Mouse (Mus musculus) myocyte (in vitro differentiated cells): ENCODE measurements around the gene St3gal5. TPM values are rescaled to one million over a fixed set of nuclear protein-coding genes. Genes with fewer than 3 reads are reported as not detected.

ENCODE experiments used
- H3K27me3 ChIP-seq: one replicate; pipeline ENCODE4 v1.6.1; 2011; ENCODE audit not compliant: control insufficient read depth, insufficient read depth, insufficient read length
- H3K36me3 ChIP-seq: one replicate; pipeline ENCODE4 v1.6.1; 2011; ENCODE audit not compliant: control insufficient read depth, insufficient read depth
- H3K4me2 ChIP-seq: one replicate; pipeline ENCODE4 v1.6.1; 2011; ENCODE audit warnings: low read depth, control low read depth
- H3K4me3 ChIP-seq: one replicate; pipeline ENCODE4 v1.5.1; 2011; ENCODE audit warnings: mild to moderate bottlenecking, control low read depth, moderate library complexity
- H3K79me2 ChIP-seq: one replicate; pipeline ENCODE4 v1.6.1; 2011; ENCODE audit not compliant: control insufficient read depth, insufficient read depth
- H3ac ChIP-seq: one replicate; pipeline ENCODE4 v1.6.1; 2011; ENCODE audit not compliant: control insufficient read depth, insufficient read length
- CEBPB ChIP-seq: IDR thresholded peaks from 2 replicates; pipeline ENCODE4 v1.6.1; 2011; ENCODE audit warnings: mild to moderate bottlenecking, moderate library complexity; ENCODE audit not compliant: poor library complexity, insufficient read depth, severe bottlenecking
- E2F4 ChIP-seq: IDR thresholded peaks from one replicate; pipeline ENCODE4 v1.6.1; 2011; ENCODE audit warnings: mild to moderate bottlenecking, control low read depth, moderate library complexity; ENCODE audit not compliant: insufficient read depth
- MAX ChIP-seq: IDR thresholded peaks from one replicate; pipeline ENCODE4 v1.6.1; 2011; ENCODE audit warnings: low read depth, mild to moderate bottlenecking, control low read depth
- MYOD1 ChIP-seq, 3 experiments: IDR thresholded peaks; one replicate each; pipeline ENCODE4 v1.6.1; 2011; ENCODE audit warnings: control low read depth in 2 of 3, low read depth in 2 of 3, mild to moderate bottlenecking in 2 of 3, moderate library complexity in 1 of 3; ENCODE audit not compliant: insufficient read length in 2 of 3, control insufficient read depth in 1 of 3
- MYOG ChIP-seq, 3 experiments: IDR thresholded peaks; one replicate each; pipeline ENCODE4 v1.6.1; 2011; ENCODE audit warnings: control low read depth in 2 of 3, low read depth in 2 of 3, mild to moderate bottlenecking in 2 of 3; ENCODE audit not compliant: insufficient read length in 2 of 3, control insufficient read depth in 1 of 3, insufficient read depth in 1 of 3
- POLR2A ChIP-seq: IDR thresholded peaks from one replicate; pipeline ENCODE4 v1.6.1; 2011; ENCODE audit warnings: low read depth, mild to moderate bottlenecking, control low read depth, moderate library complexity; ENCODE audit not compliant: insufficient read length
- POLR2AphosphoS2 ChIP-seq: IDR thresholded peaks from one replicate; pipeline ENCODE4 v1.6.1; 2011; ENCODE audit warnings: low read depth, control low read depth; ENCODE audit not compliant: insufficient read length
- REST ChIP-seq: IDR thresholded peaks from one replicate; pipeline ENCODE4 v1.6.1; 2011; ENCODE audit warnings: mild to moderate bottlenecking, control low read depth, moderate library complexity; ENCODE audit not compliant: insufficient read depth, insufficient read length
- SRF ChIP-seq: IDR thresholded peaks from one replicate; pipeline ENCODE4 v1.6.1; 2011; ENCODE audit warnings: low read depth; ENCODE audit not compliant: control insufficient read depth, insufficient read length
- TCF12 ChIP-seq: IDR thresholded peaks from one replicate; pipeline ENCODE4 v1.6.1; 2011; ENCODE audit warnings: mild to moderate bottlenecking, control low read depth; ENCODE audit not compliant: poor library complexity, insufficient read depth, severe bottlenecking
- TCF3 ChIP-seq: IDR thresholded peaks from one replicate; pipeline ENCODE4 v1.6.1; 2011; ENCODE audit warnings: low read depth, control low read depth; ENCODE audit not compliant: insufficient read length
- USF1 ChIP-seq: IDR thresholded peaks from one replicate; pipeline ENCODE4 v1.6.1; 2011; ENCODE audit warnings: low read depth, mild to moderate bottlenecking, control low read depth, moderate library complexity
- polyA plus RNA-seq: library from polyadenylated mRNA; unstranded; fragments of >200 nt; fragmentation: generic; extraction: Trizol; gene quantifications from one replicate; pipeline ENCODE4 v1.2.1, GENCODE M21; 2012; ENCODE audit warnings: missing spikeins

St3gal5 gene
- polyA plus RNA-seq, 1 experiment = 94.5 TPM

DNA sequence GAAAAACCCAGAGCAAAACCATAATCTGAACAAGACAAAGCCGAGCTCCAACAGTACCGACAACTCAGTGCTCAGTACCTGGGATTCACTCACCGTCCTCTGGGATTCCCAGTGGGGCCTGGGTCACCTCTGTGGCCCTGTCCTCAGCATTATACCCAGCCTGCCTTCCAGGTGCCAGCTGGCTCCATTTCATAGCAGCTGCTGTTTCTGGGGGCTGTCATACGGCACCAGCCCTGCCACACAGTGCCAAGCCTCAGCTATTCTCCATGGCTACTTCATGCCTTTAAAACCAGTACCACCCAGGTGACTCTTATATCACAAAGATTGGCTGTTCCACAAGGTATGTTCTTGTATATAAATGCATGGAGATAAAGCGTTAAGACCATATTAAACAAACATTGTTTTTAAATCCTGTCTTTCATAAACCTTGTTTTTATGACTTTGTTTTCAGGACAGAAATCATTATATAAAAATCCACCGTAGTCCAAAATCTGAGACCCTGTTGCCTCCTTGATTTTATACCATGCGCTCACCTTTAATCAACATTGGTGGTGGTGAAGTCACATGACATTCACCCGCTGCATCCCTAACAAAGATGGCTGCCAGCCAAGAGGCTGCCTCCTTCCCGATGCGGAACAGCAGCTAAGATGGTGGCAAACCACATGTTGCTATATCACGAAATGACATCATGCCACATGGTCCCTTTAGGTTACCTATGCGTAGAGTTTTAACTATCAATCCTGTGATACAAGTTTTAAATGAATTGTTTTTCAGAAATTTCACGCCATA lies 27.1 kb downstream of the St3gal5 start:
- TF ChIP-seq SRF (no peak), POLR2A (no peak), TCF12 (peak; percentile 11), TCF3 (peak; percentile 25), POLR2AphosphoS2 (no peak), MAX (no peak), REST (no peak), USF1 (no peak), CEBPB (no peak), MYOG (IDR thresholded peaks at IDR 0.05; ENCODE audit: control insufficient read depth in 1 of 3, insufficient read depth in 1 of 3, insufficient read length in 2 of 3, low read depth in 2 of 3) (peak in 2 of 3 experiments; percentile 76 to 89), E2F4 (no peak), MYOD1 (IDR thresholded peaks at IDR 0.05; ENCODE audit: control insufficient read depth in 1 of 3, insufficient read length in 2 of 3, low read depth in 2 of 3) (peak in 2 of 3 experiments; percentile 69 to 92)
- Histone ChIP-seq H3ac (no peak overlapping the region), H3K79me2 (peaks cover 24% of the 10 kb centered on the region)

DNA sequence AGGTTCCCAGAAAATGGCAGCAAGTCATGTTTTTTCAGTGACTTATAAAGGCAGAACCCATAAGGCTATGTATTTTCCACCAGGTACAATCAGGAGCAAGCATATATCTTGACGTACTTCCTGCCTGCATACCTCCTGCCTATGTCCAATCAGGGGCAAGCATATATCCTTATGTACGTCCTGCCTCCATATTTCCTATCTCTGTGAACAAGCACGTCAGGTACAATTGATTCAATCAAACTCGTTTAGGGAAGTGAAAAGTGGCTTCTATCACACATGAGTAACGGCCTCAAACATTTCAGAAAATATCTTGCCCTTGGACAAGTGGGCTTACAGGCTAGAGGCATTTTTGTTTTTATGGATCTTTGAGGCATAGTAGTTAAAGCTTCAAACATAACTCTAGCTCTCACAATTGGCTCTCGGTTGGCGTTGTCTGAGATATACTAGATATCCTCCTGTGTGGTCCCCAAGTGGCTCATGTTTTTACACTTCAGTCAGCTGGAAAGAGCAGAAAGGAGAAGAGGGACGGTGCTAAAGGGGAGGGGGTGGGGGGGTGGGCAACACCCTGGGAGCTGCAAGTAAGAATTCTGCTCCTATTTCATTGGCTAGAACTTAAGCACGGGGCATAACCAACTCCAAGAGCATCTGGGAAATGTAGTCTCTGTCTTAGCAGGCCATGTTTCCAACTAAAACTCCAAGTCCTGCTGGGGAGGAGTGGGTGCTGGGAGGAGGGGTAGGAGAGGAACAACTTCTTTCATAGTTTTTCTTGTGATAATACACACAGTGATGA lies 28.9 kb downstream of the St3gal5 start:
- Histone ChIP-seq H3K4me2 (no peak overlapping the region), H3ac (no peak overlapping the region), H3K4me3 (no peak overlapping the region), H3K27me3 (no peaks in the 10 kb centered on the region), H3K79me2 (peaks cover 12% of the 10 kb centered on the region), H3K36me3 (peaks cover 15% of the 10 kb centered on the region)
- TF ChIP-seq REST (no peak), MYOG (IDR thresholded peaks at IDR 0.05; ENCODE audit: control insufficient read depth in 1 of 3, insufficient read depth in 1 of 3, insufficient read length in 2 of 3, low read depth in 2 of 3) (no peak), CEBPB (no peak), USF1 (no peak), POLR2A (no peak), MAX (no peak), E2F4 (no peak), TCF3 (no peak), TCF12 (no peak), POLR2AphosphoS2 (no peak), MYOD1 (IDR thresholded peaks at IDR 0.05; ENCODE audit: control insufficient read depth in 1 of 3, insufficient read length in 2 of 3, low read depth in 2 of 3) (no peak), SRF (no peak)

More for the DNA sequence above, 27.1 kb downstream of the St3gal5 start:
- Histone ChIP-seq H3K4me2 (no peak overlapping the region), H3K36me3 (peaks cover 12% of the 10 kb centered on the region), H3K4me3 (no peak overlapping the region), H3K27me3 (no peaks in the 10 kb centered on the region)

DNA sequence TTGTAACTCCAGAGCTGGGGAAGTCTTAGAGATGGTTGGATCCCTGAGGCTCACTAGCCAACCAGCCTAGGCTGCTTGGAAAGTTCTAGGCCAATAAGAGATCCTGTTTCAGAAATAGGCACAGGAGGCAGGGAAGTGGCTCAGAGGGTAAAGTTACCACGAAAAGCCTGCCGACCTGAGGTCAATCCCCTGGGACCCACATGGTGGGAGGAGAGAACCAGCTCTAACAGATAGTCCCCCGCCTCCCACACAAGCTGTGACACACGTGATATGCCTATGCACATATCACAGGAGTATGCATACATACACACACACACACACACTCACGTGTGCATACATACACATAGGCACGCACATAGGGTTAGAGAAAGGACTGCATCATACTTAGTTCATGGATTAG lies 32.7 kb downstream of the St3gal5 start:
- Histone ChIP-seq H3ac (no peak overlapping the region), H3K36me3 (peaks cover 35% of the 10 kb centered on the region), H3K27me3 (no peaks in the 10 kb centered on the region), H3K79me2 (peaks cover 3% of the 10 kb centered on the region), H3K4me3 (no peak overlapping the region), H3K4me2 (no peak overlapping the region)
- TF ChIP-seq CEBPB = no peak
- TF ChIP-seq USF1 = no peak
- no peak for TF ChIP-seq POLR2AphosphoS2
- no peak for TF ChIP-seq MAX
- TF ChIP-seq TCF12 = no peak
- no peak for TF ChIP-seq SRF
- no peak for TF ChIP-seq E2F4
- TF ChIP-seq REST = no peak
- no peak for TF ChIP-seq POLR2A
- TF ChIP-seq TCF3 = no peak
- TF ChIP-seq MYOG (IDR thresholded peaks at IDR 0.05; ENCODE audit: control insufficient read depth in 1 of 3, insufficient read depth in 1 of 3, insufficient read length in 2 of 3, low read depth in 2 of 3) = no peak
- no peak for TF ChIP-seq MYOD1 (IDR thresholded peaks at IDR 0.05; ENCODE audit: control insufficient read depth in 1 of 3, insufficient read length in 2 of 3, low read depth in 2 of 3)

GRCm38 (mm10) chr6:72132671-72133214 lies 35.4 kb downstream of the St3gal5 start:
- no peaks in the 10 kb centered on the region for H3K27me3 ChIP-seq
- no peaks in the 10 kb centered on the region for H3K79me2 ChIP-seq
- no peak overlapping the region for H3ac ChIP-seq
- H3K4me3 ChIP-seq = no peak overlapping the region
- H3K4me2 ChIP-seq = no peak overlapping the region
- no peak for TF ChIP-seq TCF12
- no peak for TF ChIP-seq E2F4
- TF ChIP-seq MYOD1 (IDR thresholded peaks at IDR 0.05; ENCODE audit: control insufficient read depth in 1 of 3, insufficient read length in 2 of 3, low read depth in 2 of 3) = no peak
- no peak for TF ChIP-seq POLR2A
- no peak for TF ChIP-seq MAX
- TF ChIP-seq CEBPB = no peak
- TF ChIP-seq SRF = no peak
- TF ChIP-seq POLR2AphosphoS2 = no peak
- TF ChIP-seq TCF3 = no peak
- no peak for TF ChIP-seq REST
- TF ChIP-seq MYOG (IDR thresholded peaks at IDR 0.05; ENCODE audit: control insufficient read depth in 1 of 3, insufficient read depth in 1 of 3, insufficient read length in 2 of 3, low read depth in 2 of 3) = no peak
- TF ChIP-seq USF1 = no peak
- H3K36me3 ChIP-seq = peaks cover 33% of the 10 kb centered on the region
